Mouse (Mus musculus) intestine, embryonic 15.5 days (tissue): ENCODE results near the gene Olfr190. TPM values are rescaled to one million over a fixed set of nuclear protein-coding genes. Genes with fewer than 3 reads are reported as not detected.
"Not testable (repeated sequence)": the region's sequence is repeated elsewhere in the genome, so short reads cannot be mapped to it uniquely, and the experiment has no call there.

Source experiments
- ATAC-seq: fragments of 200-750 bp; cut with Nextera tagmentation; 2 replicates; pipeline ENCODE4 v1.8.0; 2017; ENCODE audit warnings: moderate TSS enrichment, moderate library complexity
- H3K27ac ChIP-seq: fragments of 300-500 bp; sonication (generic); 2 replicates; pipeline ENCODE4 v1.5.1; 2015; ENCODE audit warnings: mild to moderate bottlenecking, inconsistent platforms
- H3K27me3 ChIP-seq: fragments of 300-500 bp; sonication (generic); replicated peaks from 2 replicates; pipeline ENCODE4 v1.6.1; 2015; ENCODE audit warnings: inconsistent platforms
- H3K36me3 ChIP-seq: fragments of 300-500 bp; sonication (generic); 2 replicates; pipeline ENCODE4 v1.6.1; 2015; ENCODE audit warnings: inconsistent platforms
- H3K4me1 ChIP-seq: fragments of 300-500 bp; sonication (generic); replicated peaks from 2 replicates; pipeline ENCODE4 v1.6.1; 2015; ENCODE audit warnings: inconsistent platforms
- H3K4me2 ChIP-seq: fragments of 300-500 bp; sonication (generic); replicated peaks from 2 replicates; pipeline ENCODE4 v1.6.1; 2015; ENCODE audit warnings: mild to moderate bottlenecking, inconsistent platforms
- H3K4me3 ChIP-seq: fragments of 300-500 bp; sonication (generic); replicated peaks from 2 replicates; pipeline ENCODE4 v1.5.1; 2015; ENCODE audit warnings: inconsistent platforms
- H3K9ac ChIP-seq: fragments of 300-500 bp; sonication (generic); 2 replicates; pipeline ENCODE4 v1.6.1; 2015; ENCODE audit warnings: inconsistent platforms
- H3K9me3 ChIP-seq: fragments of 300-500 bp; sonication (generic); 2 replicates; pipeline ENCODE4 v1.6.1; 2016; ENCODE audit warnings: inconsistent platforms
- WGBS: fragments of 180-500 bp; shearing (Covaris S2); methylation state at CpG from one replicate; pipeline ENCODE4 v1.1.7; 2015; 5-methylcytosine and 5-hydroxymethylcytosine counted together
- polyA plus RNA-seq: library from polyadenylated mRNA; unstranded; fragments of >200 nt; fragmentation: Nextera tagmentation; extraction: Ambion mirVana; gene quantifications from 2 replicates; pipeline ENCODE4 v1.2.1, GENCODE M21; 2015

The Olfr190 gene
- not detected in 2 replicates for polyA plus RNA-seq

GRCm38 (mm10) chr16:59077905-59078304 lies at the start of gene Olfr190:
Olfr190 (minus strand) TSS chr16:59078005.
- H3K4me1 ChIP-seq = no peaks in the 10 kb centered on the region
- H3K27ac ChIP-seq = no peak within 1 kb of the TSS
- WGBS = 88% methylated on average over 5 of the region's 5 CpGs
- no peaks in the 10 kb centered on the region for H3K9me3 ChIP-seq
- H3K27me3 ChIP-seq = no peaks in the 10 kb centered on the region
- H3K36me3 ChIP-seq = no peaks in the 10 kb centered on the region
- ATAC-seq = no peak
- no peak within 1 kb of the TSS for H3K4me2 ChIP-seq
- H3K4me3 ChIP-seq = no peak within 1 kb of the TSS
- H3K9ac ChIP-seq = no peak within 1 kb of the TSS

- Histone ChIP-seq H3K4me1 (no peaks in the 10 kb centered on the region), H3K9me3 (no peaks in the 10 kb centered on the region), H3K4me2 (no peak within 1 kb of the TSS), H3K9ac (no peak within 1 kb of the TSS), H3K36me3 (no peaks in the 10 kb centered on the region), H3K27ac (no peak within 1 kb of the TSS), H3K4me3 (no peak within 1 kb of the TSS), H3K27me3 (no peaks in the 10 kb centered on the region)
- ATAC-seq = no peak
These were observed 43.2 kb upstream of the Olfr190 start, which contains the start of gene Olfr194 for GRCm38 (mm10) chr16:59120969-59121368. Olfr194 (minus strand) TSS chr16:59121069.

- Histone ChIP-seq H3K9me3 (no peaks in the 10 kb centered on the region), H3K27me3 (no peaks in the 10 kb centered on the region), H3K4me3 (no peak within 1 kb of the TSS), H3K4me2 (no peak within 1 kb of the TSS), H3K4me1 (no peaks in the 10 kb centered on the region), H3K36me3 (no peaks in the 10 kb centered on the region), H3K27ac (no peak within 1 kb of the TSS), H3K9ac (no peak within 1 kb of the TSS)
- ATAC-seq = no peak
- WGBS = 92% methylated on average over 1 of the region's 1 CpGs
These were observed 34.0 kb upstream of the Olfr190 start, which contains the start of gene Olfr193 for GRCm38 (mm10) chr16:59111781-59112180. Olfr193 (minus strand) TSS chr16:59111881.

- H3K9ac ChIP-seq, ATAC-seq: not testable (repeated sequence)
- 46% methylated on average over 5 of the region's 5 CpGs for WGBS
These were observed 30.7 kb upstream of the Olfr190 start for GRCm38 (mm10) chr16:59108522-59108921.

GRCm38 (mm10) chr16:59105312-59105711 lies 27.5 kb upstream of the Olfr190 start:
- no peak overlapping the region for H3K27ac ChIP-seq
- no peak for ATAC-seq
- 74% methylated on average over 2 of the region's 2 CpGs for WGBS

More at GRCm38 (mm10) chr16:59108522-59108921, 30.7 kb upstream of the Olfr190 start:
- H3K9me3 ChIP-seq, H3K4me3 ChIP-seq, H3K4me1 ChIP-seq, H3K4me2 ChIP-seq, H3K27ac ChIP-seq, H3K36me3 ChIP-seq, H3K27me3 ChIP-seq: not testable (repeated sequence)

GRCm38 (mm10) chr16:59089722-59090121 lies 11.9 kb upstream of the Olfr190 start, which contains the start of gene Olfr191:
Olfr191 (minus strand) TSS chr16:59089822.
- not testable (repeated sequence) for H3K4me3 ChIP-seq, H3K27ac ChIP-seq, H3K4me2 ChIP-seq, ATAC-seq, H3K36me3 ChIP-seq, H3K27me3 ChIP-seq, H3K9ac ChIP-seq, H3K9me3 ChIP-seq, H3K4me1 ChIP-seq
- WGBS = 75% methylated on average over 1 of the region's 1 CpGs

More at GRCm38 (mm10) chr16:59105312-59105711, 27.5 kb upstream of the Olfr190 start:
- no peak overlapping the region for H3K4me2 ChIP-seq
- H3K27me3 ChIP-seq = no peaks in the 10 kb centered on the region
- no peak overlapping the region for H3K4me3 ChIP-seq
- H3K9me3 ChIP-seq = no peaks in the 10 kb centered on the region
- no peaks in the 10 kb centered on the region for H3K4me1 ChIP-seq
- no peak overlapping the region for H3K9ac ChIP-seq
- no peaks in the 10 kb centered on the region for H3K36me3 ChIP-seq

- H3K36me3 ChIP-seq, H3K27me3 ChIP-seq, H3K4me3 ChIP-seq, H3K4me2 ChIP-seq, H3K4me1 ChIP-seq, H3K9ac ChIP-seq, H3K27ac ChIP-seq, ATAC-seq, H3K9me3 ChIP-seq: not testable (repeated sequence)
- WGBS = 77% methylated on average over 2 of the region's 2 CpGs
These were observed 3.3 kb upstream of the Olfr190 start for GRCm38 (mm10) chr16:59081113-59081512.

- no peak; the same call in 1 of the 2 replicates for ATAC-seq
- H3K27me3 ChIP-seq = no peaks in the 10 kb centered on the region
- no peaks in the 10 kb centered on the region for H3K4me1 ChIP-seq
- H3K4me3 ChIP-seq = no peak overlapping the region
- no peak overlapping the region for H3K4me2 ChIP-seq
- H3K9me3 ChIP-seq = no peaks in the 10 kb centered on the region
- no peak overlapping the region for H3K9ac ChIP-seq
- no peaks in the 10 kb centered on the region for H3K36me3 ChIP-seq
- 75% methylated on average over 1 of the region's 1 CpGs for WGBS
- H3K27ac ChIP-seq = no peak overlapping the region
These were observed 4.3 kb downstream of the Olfr190 start for GRCm38 (mm10) chr16:59073520-59073919.

- Histone ChIP-seq H3K4me1 (no peaks in the 10 kb centered on the region), H3K9ac (no peak overlapping the region), H3K27ac (no peak overlapping the region), H3K27me3 (no peaks in the 10 kb centered on the region), H3K9me3 (no peaks in the 10 kb centered on the region), H3K4me2 (no peak overlapping the region), H3K4me3 (no peak overlapping the region), H3K36me3 (no peaks in the 10 kb centered on the region)
- peak; percentile 75 for ATAC-seq
These were observed 6.0 kb downstream of the Olfr190 start for GRCm38 (mm10) chr16:59071755-59072154.

- ATAC-seq, H3K27ac ChIP-seq, H3K9ac ChIP-seq, H3K9me3 ChIP-seq, H3K36me3 ChIP-seq, H3K4me1 ChIP-seq, H3K4me3 ChIP-seq, H3K4me2 ChIP-seq, H3K27me3 ChIP-seq: not testable (repeated sequence)
- WGBS = 56% methylated on average over 3 of the region's 3 CpGs
These were observed 15.4 kb downstream of the Olfr190 start for GRCm38 (mm10) chr16:59062411-59062810.

- not testable (repeated sequence) for H3K36me3 ChIP-seq, H3K27ac ChIP-seq, H3K4me1 ChIP-seq, H3K27me3 ChIP-seq, H3K4me3 ChIP-seq, H3K9ac ChIP-seq, H3K4me2 ChIP-seq, H3K9me3 ChIP-seq
- WGBS = 80% methylated on average over 2 of the region's 2 CpGs
- ATAC-seq = peak; percentile 64
These were observed 28.5 kb downstream of the Olfr190 start for GRCm38 (mm10) chr16:59049286-59049685.

- ATAC-seq = peak; percentile 51; the same call in 1 of the 2 replicates
- Histone ChIP-seq H3K4me1 (no peaks in the 10 kb centered on the region), H3K9me3 (no peaks in the 10 kb centered on the region), H3K27ac (no peak overlapping the region), H3K9ac (no peak overlapping the region), H3K36me3 (no peaks in the 10 kb centered on the region), H3K27me3 (no peaks in the 10 kb centered on the region), H3K4me3 (no peak overlapping the region), H3K4me2 (no peak overlapping the region)
- 59% methylated on average over 1 of the region's 1 CpGs for WGBS
These were observed 28.9 kb downstream of the Olfr190 start for GRCm38 (mm10) chr16:59048860-59049259.

- ATAC-seq = peak; percentile 82
- Histone ChIP-seq H3K9me3 (no peaks in the 10 kb centered on the region), H3K9ac (no peak overlapping the region), H3K4me3 (no peak overlapping the region), H3K4me1 (no peaks in the 10 kb centered on the region), H3K4me2 (no peak overlapping the region), H3K27me3 (no peaks in the 10 kb centered on the region), H3K27ac (no peak overlapping the region), H3K36me3 (no peaks in the 10 kb centered on the region)
- WGBS = 61% methylated on average over 4 of the region's 4 CpGs
These were observed 30.2 kb downstream of the Olfr190 start for GRCm38 (mm10) chr16:59047579-59047978.
